Mouse (Mus musculus) hindbrain, embryonic 12.5 days (tissue): Measurements from ENCODE around the gene Srsf11. TPM values are rescaled to one million over a fixed set of nuclear protein-coding genes. Genes with fewer than 3 reads are reported as not detected.
A peak's percentile ranks its signal among the peaks of the same experiment; 100 is the strongest.

Source experiments
- ATAC-seq: fragments of 200-750 bp; cut with Nextera tagmentation; 2 replicates; pipeline ENCODE4 v1.8.0; 2017; ENCODE audit warnings: moderate TSS enrichment; ENCODE audit not compliant: low FRiP score
- H3K27ac ChIP-seq: fragments of 300-500 bp; sonication (generic); 2 replicates; pipeline ENCODE4 v1.5.1; 2016; ENCODE audit warnings: mild to moderate bottlenecking
- H3K27me3 ChIP-seq: fragments of 300-500 bp; sonication (generic); 2 replicates; pipeline ENCODE4 v1.6.1; 2016; ENCODE audit warnings: mild to moderate bottlenecking
- H3K36me3 ChIP-seq: fragments of 300-500 bp; sonication (generic); 2 replicates; pipeline ENCODE4 v1.6.1; 2016; ENCODE audit warnings: mild to moderate bottlenecking
- H3K4me1 ChIP-seq: fragments of 300-500 bp; sonication (generic); 2 replicates; pipeline ENCODE4 v1.6.1; 2016
- H3K4me2 ChIP-seq: fragments of 300-500 bp; sonication (generic); replicated peaks from 2 replicates; pipeline ENCODE4 v1.6.1; 2016; ENCODE audit warnings: mild to moderate bottlenecking
- H3K4me3 ChIP-seq: fragments of 300-500 bp; sonication (generic); 2 replicates; pipeline ENCODE4 v1.5.1; 2016; ENCODE audit warnings: mild to moderate bottlenecking
- H3K9ac ChIP-seq: fragments of 300-500 bp; sonication (generic); 2 replicates; pipeline ENCODE4 v1.6.1; 2016; ENCODE audit warnings: mild to moderate bottlenecking, moderate library complexity
- H3K9me3 ChIP-seq: fragments of 300-500 bp; sonication (generic); replicated peaks from 2 replicates; pipeline ENCODE4 v1.6.1; 2016; ENCODE audit warnings: mild to moderate bottlenecking
- WGBS: fragments of 180-500 bp; shearing (Covaris S2); methylation state at CpG from one replicate; pipeline ENCODE4 v1.1.7; 2016; 5-methylcytosine and 5-hydroxymethylcytosine counted together
- polyA plus RNA-seq: library from polyadenylated mRNA; unstranded; fragments of >200 nt; fragmentation: Nextera tagmentation; extraction: Ambion mirVana; gene quantifications from 2 replicates; pipeline ENCODE4 v1.2.1, GENCODE M21; 2016

Gene Srsf11
- polyA plus RNA-seq: 339 and 346 TPM in 2 replicates

DNA sequence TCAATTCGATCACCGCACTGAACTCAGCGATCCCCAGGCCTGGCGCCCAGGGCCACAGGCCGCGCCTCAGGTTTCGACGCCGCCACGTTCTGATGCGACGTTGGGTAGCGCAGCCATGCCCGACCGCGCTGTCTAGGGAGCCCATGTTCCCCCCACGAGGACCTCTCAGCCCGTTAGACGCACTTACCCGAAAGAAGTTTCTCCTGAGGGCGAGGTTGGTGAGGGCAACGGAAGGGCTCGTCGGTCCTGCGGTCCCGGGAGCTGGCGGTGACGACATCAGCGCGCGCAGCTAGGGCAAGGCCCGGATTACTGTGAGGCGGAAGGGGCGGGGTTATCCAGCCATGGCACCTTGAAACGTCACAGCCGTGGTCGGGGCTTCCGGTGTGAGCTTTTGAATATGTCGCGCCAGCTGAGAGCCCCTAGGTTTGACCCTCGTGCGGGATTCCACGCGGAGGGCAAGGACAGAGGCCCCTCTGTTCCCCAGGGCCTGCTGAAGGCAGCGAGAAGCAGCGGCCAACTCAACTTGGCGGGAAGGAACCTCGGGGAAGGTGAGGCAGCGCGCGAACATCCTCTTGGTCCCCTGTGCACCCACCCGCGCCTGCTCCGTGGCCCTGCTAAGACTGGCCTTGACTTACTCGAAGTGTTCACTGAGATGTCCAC, at the start of gene Srsf11, which contains the start of gene Lrrc40:
Gene Srsf11, minus strand, starts transcription at position 311 of the 660 bp plus-strand sequence.
Gene Lrrc40, plus strand, starts transcription at position 334 of the 660 bp plus-strand sequence.
- peak within 1 kb of the TSS; percentile 65 for H3K4me2 ChIP-seq
- no peaks in the 10 kb centered on the region for H3K27me3 ChIP-seq
- H3K4me3 ChIP-seq: peak within 1 kb of the TSS; percentile 75
- peak within 1 kb of the TSS; percentile 77 for H3K27ac ChIP-seq
- H3K4me1 ChIP-seq: peaks cover 25% of the 10 kb centered on the region
- H3K9me3 ChIP-seq: no peaks in the 10 kb centered on the region
- H3K9ac ChIP-seq: peak within 1 kb of the TSS; percentile 80
- WGBS: under 1% methylated on average over 55 of the region's 55 CpGs
- H3K36me3 ChIP-seq: no peaks in the 10 kb centered on the region
- peak; percentile 95 for ATAC-seq

DNA sequence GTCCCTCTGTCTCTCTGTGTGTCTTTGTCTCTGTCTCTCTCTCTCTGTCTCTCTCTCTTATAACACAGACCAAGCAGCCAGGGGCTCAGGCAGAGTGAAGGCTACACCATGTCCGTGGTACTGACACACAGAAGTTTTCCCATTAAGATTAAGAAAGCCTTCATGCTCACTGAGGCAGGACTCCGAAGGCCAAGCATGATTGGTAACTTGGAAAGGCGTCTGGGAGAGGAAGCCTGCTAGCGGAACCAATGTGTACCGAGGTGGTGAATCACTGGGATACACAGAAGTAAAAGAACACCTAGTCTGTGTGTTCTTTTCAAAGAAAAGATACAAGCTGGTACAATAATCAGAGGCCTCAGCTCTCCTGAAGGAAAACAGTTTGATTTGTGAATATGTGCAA, 41.4 kb upstream of the Srsf11 start:
- H3K4me2 ChIP-seq: no peak overlapping the region
- WGBS: 79% methylated on average over 5 of the region's 5 CpGs
- no peak overlapping the region for H3K27ac ChIP-seq
- H3K4me3 ChIP-seq: no peak overlapping the region
- H3K9me3 ChIP-seq: no peaks in the 10 kb centered on the region
- no peak overlapping the region for H3K9ac ChIP-seq
- H3K27me3 ChIP-seq: no peaks in the 10 kb centered on the region
- H3K36me3 ChIP-seq: no peaks in the 10 kb centered on the region
- no peak for ATAC-seq
- no peaks in the 10 kb centered on the region for H3K4me1 ChIP-seq

DNA sequence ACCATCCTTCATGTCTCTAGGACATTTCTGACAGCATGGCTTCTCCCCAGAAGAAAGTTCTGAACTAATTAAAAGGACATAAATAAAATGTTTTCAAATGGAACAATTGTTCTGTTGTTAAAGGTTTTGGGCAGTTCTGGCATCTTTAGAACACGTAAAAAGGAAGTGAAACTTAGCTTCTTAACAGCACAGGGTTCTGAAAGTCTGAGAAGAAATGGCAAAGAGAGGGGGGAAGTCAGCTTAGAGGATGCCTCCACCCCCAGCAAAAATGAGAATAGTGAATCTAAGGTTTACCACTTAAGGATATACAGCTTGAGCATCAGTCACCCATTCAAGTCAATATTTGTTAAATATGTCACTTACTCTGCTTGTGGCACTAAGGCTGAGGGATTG, 40.9 kb upstream of the Srsf11 start:
- Histone ChIP-seq H3K4me1 (no peaks in the 10 kb centered on the region), H3K27ac (no peak overlapping the region), H3K9me3 (no peaks in the 10 kb centered on the region), H3K4me3 (no peak overlapping the region), H3K27me3 (no peaks in the 10 kb centered on the region), H3K9ac (no peak overlapping the region), H3K36me3 (no peaks in the 10 kb centered on the region), H3K4me2 (no peak overlapping the region)
- ATAC-seq: no peak
- 59% methylated on average over 1 of the region's 1 CpGs for WGBS

DNA sequence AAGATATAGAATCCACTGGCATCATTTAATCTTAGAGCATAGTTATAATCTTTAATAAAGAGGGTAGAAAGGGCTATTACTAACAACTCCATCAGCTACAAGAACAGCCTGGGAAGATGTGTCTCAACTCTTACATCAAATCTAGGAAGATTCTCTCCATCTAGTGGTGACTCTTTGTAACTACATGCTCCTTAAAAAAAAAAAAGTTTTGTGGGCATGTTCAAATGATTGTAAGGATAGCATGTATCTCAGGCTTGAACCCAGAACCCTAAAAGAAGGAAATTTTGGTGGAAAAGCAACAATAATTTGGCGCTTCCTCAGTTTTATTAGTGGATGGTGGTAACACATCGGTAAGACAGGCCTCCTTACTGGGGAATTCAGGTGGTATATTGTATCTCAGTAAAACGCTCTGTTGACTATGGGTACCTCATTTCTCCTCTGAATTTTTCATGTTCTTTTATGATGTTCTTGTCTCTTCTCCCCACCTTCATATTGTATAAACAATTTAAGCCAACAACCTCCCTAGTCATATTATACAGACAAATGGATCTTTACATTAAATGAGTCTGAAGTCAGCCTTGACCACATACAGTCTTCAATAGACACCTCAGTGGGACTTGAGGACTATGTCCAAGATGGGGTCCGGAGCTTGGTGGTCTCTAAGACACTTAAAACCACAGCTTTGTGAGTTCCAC, 40.4 kb upstream of the Srsf11 start:
- H3K4me1 ChIP-seq: no peaks in the 10 kb centered on the region
- WGBS: 39% methylated on average over 4 of the region's 4 CpGs
- no peak overlapping the region for H3K27ac ChIP-seq
- H3K9ac ChIP-seq: no peak overlapping the region
- no peaks in the 10 kb centered on the region for H3K27me3 ChIP-seq
- no peaks in the 10 kb centered on the region for H3K9me3 ChIP-seq
- H3K36me3 ChIP-seq: no peaks in the 10 kb centered on the region
- no peak overlapping the region for H3K4me2 ChIP-seq
- H3K4me3 ChIP-seq: no peak overlapping the region
- ATAC-seq: no peak

DNA sequence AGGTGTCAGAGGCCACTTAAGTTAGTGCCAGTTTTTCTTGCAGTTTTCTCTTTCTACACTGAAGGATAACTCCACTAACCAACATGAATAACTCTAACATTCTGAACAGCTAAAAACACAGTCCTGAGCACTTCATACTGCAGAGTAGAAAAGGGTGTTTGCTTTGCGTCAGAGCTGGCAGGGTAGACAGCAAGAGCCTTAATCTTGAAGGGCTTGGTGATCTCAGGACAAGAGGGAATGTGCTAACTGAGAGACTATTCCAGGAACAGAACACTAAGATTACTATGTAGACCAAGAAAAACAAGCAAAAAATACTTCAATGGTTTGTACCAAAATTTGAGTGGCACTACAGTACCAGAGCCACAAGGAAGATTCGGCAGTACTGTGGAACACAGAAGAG, 38.6 kb upstream of the Srsf11 start:
- no peaks in the 10 kb centered on the region for H3K4me1 ChIP-seq
- no peak overlapping the region for H3K27ac ChIP-seq
- H3K4me2 ChIP-seq: no peak overlapping the region
- no peaks in the 10 kb centered on the region for H3K9me3 ChIP-seq
- ATAC-seq: no peak
- WGBS: 94% methylated on average over 2 of the region's 2 CpGs
- H3K9ac ChIP-seq: no peak overlapping the region
- H3K4me3 ChIP-seq: no peak overlapping the region
- no peaks in the 10 kb centered on the region for H3K27me3 ChIP-seq
- H3K36me3 ChIP-seq: no peaks in the 10 kb centered on the region

DNA sequence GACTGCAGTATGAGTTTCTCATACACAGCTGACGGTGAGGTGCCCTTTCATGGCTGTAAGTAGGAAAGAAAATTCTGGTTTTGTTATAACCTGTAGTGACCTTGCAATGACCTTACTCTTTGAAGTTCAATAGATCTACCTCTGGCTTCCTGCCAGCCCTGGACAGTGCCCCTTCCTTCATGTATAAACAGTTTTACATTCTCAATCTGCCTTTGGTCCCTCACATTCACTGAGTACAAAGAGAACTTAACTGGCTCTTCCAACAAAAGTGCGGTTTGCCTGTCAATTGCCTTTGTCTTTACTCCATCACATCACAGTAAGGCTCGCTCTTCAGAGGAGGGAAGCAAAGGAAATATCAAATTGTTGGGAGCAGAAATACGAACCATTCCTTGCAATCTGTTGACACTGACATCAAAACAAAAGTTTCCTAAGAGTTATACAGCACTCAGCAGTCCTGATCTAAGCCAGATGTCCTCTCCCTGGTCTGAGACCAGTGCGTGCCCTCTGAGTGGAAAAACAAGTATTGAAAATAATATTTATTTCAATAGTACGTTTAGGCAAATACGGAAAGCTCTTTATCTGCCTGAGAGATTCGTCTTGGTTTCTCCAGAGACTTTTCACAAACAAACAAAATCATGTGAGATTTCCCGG, 32.3 kb upstream of the Srsf11 start:
- Histone ChIP-seq H3K4me3 (no peak overlapping the region), H3K9ac (no peak overlapping the region), H3K4me1 (no peaks in the 10 kb centered on the region), H3K4me2 (no peak overlapping the region), H3K27me3 (no peaks in the 10 kb centered on the region), H3K27ac (no peak overlapping the region), H3K9me3 (no peaks in the 10 kb centered on the region), H3K36me3 (peaks cover 7% of the 10 kb centered on the region; the same call in 1 of the 2 replicates)
- WGBS: 66% methylated on average over 9 of the region's 9 CpGs
- no peak for ATAC-seq

DNA sequence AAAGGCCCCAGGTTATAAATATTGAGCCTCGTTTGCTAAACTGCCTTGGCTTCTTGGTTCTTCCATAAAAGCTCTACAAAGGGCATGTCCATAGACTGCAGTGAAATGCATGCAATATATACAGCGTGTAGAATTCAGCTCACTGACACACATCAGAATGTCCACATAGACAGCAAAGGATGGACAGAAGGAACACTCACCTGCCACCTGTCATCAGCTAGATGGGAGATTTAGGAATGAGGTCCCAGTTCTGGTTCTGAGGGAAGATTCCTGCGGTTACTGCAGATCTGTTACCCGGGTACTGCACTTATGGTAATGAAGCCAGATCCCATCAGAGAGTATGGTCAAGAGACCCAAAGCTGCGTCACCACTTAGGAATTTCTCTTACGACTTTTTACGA, 31.5 kb upstream of the Srsf11 start:
- 88% methylated on average over 7 of the region's 7 CpGs for WGBS
- H3K27me3 ChIP-seq: no peaks in the 10 kb centered on the region
- H3K4me3 ChIP-seq: no peak overlapping the region
- no peak overlapping the region for H3K27ac ChIP-seq
- H3K4me1 ChIP-seq: no peaks in the 10 kb centered on the region
- H3K36me3 ChIP-seq: peaks cover 7% of the 10 kb centered on the region; the same call in 1 of the 2 replicates
- H3K4me2 ChIP-seq: no peak overlapping the region
- no peaks in the 10 kb centered on the region for H3K9me3 ChIP-seq
- ATAC-seq: no peak
- H3K9ac ChIP-seq: no peak overlapping the region

DNA sequence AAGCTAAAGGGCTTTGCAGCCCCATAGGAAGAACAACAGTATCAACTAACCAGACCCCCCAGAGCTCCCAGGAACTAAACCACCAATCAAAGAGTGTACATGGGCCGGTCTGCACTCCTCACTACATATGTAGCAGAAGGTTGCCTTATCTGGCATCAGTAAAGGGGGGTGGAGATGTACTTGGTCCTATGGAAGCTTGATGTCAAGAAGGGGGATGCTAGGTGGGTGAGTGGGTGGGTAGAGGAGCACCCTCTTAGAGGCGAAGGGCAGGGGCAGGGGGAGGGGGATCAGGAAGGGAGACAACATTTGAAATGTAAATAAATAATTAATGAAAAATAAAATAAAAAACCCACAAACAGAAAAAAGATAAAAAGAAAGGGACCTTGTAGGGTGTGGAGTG, 28.8 kb upstream of the Srsf11 start:
- H3K27me3 ChIP-seq: no peaks in the 10 kb centered on the region
- no peaks in the 10 kb centered on the region for H3K9me3 ChIP-seq
- peaks cover 12% of the 10 kb centered on the region; the same call in 1 of the 2 replicates for H3K36me3 ChIP-seq
- 92% methylated on average over 2 of the region's 2 CpGs for WGBS
- H3K4me1 ChIP-seq: no peaks in the 10 kb centered on the region
- ATAC-seq: no peak
- no peak overlapping the region for H3K4me2 ChIP-seq
- H3K4me3 ChIP-seq: no peak overlapping the region
- no peak overlapping the region for H3K27ac ChIP-seq
- H3K9ac ChIP-seq: no peak overlapping the region

DNA sequence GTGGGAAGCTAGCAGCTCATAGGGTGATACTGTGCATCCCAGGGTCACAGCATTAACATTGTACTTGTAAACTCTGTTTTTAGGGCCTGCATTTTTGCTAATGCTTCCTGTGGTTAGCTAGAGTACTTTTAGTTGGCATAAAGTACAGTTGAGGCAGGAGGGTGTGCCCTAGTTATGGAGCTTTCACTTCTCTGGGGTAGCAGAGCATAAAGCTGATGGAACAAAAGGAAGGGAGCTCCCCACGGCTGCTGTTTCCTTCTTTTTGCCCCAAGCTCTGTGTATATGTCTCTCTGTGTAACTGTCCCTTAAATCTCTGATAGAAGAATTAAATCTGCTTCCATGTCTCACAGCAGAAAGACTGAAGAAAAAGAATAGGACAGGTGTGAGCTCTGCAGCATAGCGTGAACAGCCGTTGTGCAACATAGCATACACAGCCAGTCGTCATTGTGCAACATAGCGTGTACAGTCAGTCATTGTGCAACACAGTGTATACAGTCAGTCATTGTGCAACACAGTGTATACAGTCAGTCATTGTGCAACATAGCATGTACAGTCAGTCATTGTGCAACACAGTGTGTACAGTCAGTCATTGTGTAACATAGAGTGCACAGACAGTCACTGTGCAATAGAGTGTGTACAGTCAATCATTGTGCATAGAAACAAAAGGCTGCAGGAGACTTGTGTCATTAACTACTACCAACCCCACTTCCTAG, 25.5 kb upstream of the Srsf11 start:
- peaks cover 33% of the 10 kb centered on the region for H3K36me3 ChIP-seq
- no peaks in the 10 kb centered on the region for H3K9me3 ChIP-seq
- H3K4me2 ChIP-seq: no peak overlapping the region
- no peak overlapping the region for H3K4me3 ChIP-seq
- no peak for ATAC-seq
- H3K27ac ChIP-seq: no peak overlapping the region
- no peak overlapping the region for H3K9ac ChIP-seq
- H3K4me1 ChIP-seq: no peaks in the 10 kb centered on the region
- no peaks in the 10 kb centered on the region for H3K27me3 ChIP-seq
- WGBS: 93% methylated on average over 5 of the region's 5 CpGs

DNA sequence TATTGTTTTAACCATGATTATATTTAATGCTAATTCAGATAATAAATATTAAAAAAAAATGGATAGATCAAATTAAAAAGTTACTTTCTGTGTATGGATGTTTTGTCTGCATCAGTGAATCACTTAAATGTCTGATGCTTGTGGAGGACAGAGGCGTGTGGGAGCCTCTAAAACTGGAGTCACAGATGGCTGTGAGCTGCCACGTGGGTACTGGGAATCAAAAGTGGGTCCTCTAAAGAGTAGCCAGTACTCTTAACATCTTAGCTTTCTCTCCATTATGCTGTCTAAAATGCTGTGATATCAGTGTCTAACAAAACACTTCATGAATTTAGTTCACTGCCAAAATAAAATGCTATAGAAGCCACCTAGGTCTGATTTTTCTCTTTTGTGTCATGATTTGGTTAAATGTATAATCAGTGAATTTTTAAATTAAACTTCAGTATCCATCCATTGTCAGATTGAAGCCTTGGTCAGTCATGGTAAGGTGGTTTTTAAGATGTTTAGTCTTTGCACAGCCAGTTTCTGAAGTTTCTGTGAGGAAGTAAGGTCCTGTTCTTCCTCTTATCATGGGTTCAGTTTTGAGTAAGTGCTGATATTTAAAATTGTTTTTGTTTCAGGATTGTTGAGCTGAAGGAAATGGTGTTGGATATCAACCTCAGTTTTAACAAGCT, 24.3 kb upstream of the Srsf11 start:
- no peak overlapping the region for H3K9ac ChIP-seq
- H3K27me3 ChIP-seq: no peaks in the 10 kb centered on the region
- H3K4me3 ChIP-seq: no peak overlapping the region
- no peak overlapping the region for H3K27ac ChIP-seq
- H3K36me3 ChIP-seq: peaks cover 41% of the 10 kb centered on the region
- H3K4me2 ChIP-seq: no peak overlapping the region
- H3K9me3 ChIP-seq: no peaks in the 10 kb centered on the region
- ATAC-seq: no peak
- WGBS: 90% methylated on average over 2 of the region's 2 CpGs
- H3K4me1 ChIP-seq: no peaks in the 10 kb centered on the region

DNA sequence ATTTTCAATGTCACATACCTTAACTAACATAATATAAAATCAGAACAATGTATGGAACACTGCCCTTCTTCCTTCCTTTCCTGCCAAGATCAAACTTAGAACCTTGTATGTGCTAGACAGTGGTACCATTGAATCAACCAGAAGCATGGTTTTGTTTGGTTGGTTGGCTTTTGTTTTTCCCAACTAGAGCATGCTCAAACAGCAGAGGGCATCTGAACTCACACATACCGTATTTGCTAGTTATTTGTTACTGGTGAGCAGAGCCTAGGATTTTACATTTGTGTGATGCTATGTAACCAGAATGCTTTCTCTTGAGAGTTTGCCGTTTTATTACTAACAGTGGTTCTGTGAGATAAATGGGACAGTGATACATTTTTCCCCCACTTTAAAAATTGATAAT, 13.1 kb upstream of the Srsf11 start:
- no peak overlapping the region for H3K4me3 ChIP-seq
- peaks cover 14% of the 10 kb centered on the region for H3K36me3 ChIP-seq
- no peak overlapping the region for H3K9ac ChIP-seq
- no peak overlapping the region for H3K4me2 ChIP-seq
- no peaks in the 10 kb centered on the region for H3K4me1 ChIP-seq
- no peaks in the 10 kb centered on the region for H3K9me3 ChIP-seq
- 90% methylated on average over 2 of the region's 2 CpGs for WGBS
- no peak for ATAC-seq
- no peaks in the 10 kb centered on the region for H3K27me3 ChIP-seq
- no peak overlapping the region for H3K27ac ChIP-seq

DNA sequence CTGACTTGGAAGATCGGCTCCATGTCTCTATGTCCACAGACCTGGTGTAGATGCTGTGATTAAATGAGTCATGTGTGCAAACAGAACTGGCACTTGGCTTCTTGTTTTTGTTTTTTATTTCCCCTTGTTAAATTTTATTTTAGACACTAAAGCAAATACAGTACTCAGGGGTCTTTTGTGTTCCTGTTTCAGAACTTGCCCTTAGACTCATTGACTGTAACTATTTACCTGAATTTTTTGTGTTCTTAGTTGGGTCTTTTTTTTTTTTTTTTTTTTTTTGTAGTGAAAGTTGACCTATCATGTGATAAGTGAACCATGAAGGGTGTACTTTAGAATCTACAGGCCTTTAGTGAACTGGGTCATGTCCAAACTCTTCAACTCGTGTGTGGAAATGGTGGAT, 4.3 kb upstream of the Srsf11 start:
- WGBS: 87% methylated on average over 2 of the region's 2 CpGs
- no peaks in the 10 kb centered on the region for H3K9me3 ChIP-seq
- H3K9ac ChIP-seq: no peak overlapping the region

More for the DNA sequence above, 4.3 kb upstream of the Srsf11 start:
- Histone ChIP-seq H3K27me3 (no peaks in the 10 kb centered on the region), H3K36me3 (no peaks in the 10 kb centered on the region), H3K4me2 (no peak overlapping the region), H3K27ac (no peak overlapping the region), H3K4me1 (peaks cover 8% of the 10 kb centered on the region), H3K4me3 (no peak overlapping the region)
- ATAC-seq: no peak
